Mouse (Mus musculus): ENCODE data around the gene Srcin1. TPM values are rescaled to one million over a fixed set of nuclear protein-coding genes. Genes with fewer than 3 reads are reported as not detected.
A peak's percentile ranks its signal among the peaks of the same experiment; 100 is the strongest.

Srcin1 gene
- polyA plus RNA-seq, 1 experiment: 0.18 TPM

DNA sequence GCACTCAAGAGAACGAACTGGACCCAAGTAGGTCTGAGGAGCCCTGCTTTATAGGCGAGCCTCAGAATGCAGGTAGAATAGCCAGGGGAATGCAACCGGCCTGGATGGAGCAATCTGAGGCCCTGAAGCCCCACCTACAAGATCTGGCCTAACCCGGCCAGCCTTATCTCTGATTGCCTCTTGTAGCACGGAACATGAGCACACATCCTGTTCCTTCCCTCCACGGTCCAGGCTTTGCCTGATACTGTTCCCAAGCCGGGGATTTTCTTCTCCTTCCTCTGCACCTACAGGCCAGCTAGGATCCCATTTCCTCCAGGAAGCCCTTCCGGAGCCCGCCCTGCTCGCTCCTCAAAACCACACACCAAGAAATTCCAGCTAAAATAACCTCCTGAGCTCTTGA is 9.9 kb upstream of the Srcin1 start:
- TF ChIP-seq CTCF (IDR thresholded peaks at IDR 0.05; ENCODE audit: borderline replicate concordance, insufficient read depth, low read length): no peak
- TF ChIP-seq POLR2A (IDR thresholded peaks at IDR 0.05; ENCODE audit: low read depth, low read length): no peak

DNA sequence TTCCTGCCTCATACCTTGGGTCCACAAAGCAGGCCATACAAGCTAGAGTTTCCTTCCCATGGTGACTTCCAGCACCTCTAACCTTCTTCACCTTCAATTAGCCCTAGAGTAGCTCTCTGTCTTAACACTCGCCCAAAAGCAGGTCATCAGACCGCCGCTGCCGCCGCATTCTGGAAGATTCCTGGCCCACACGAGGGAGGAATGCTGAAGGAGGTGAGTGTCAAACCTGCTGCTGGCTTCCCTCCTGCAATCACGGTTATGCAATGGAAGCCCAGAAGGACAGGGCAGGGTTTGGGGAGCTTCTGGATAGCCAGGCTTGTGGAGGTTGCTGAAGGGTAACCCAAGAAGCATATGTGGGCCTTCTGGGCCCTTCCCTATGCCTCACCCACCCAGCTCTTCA is 8.5 kb upstream of the Srcin1 start:
- TF ChIP-seq CTCF (IDR thresholded peaks at IDR 0.05; ENCODE audit: borderline replicate concordance, insufficient read depth, low read length) (no peak), POLR2A (IDR thresholded peaks at IDR 0.05; ENCODE audit: low read depth, low read length) (no peak)
- Histone ChIP-seq H3K27ac (ENCODE audit: insufficient read depth, low read length) (no peak overlapping the region), H3K4me1 (ENCODE audit: control insufficient read depth, insufficient read depth, low read length) (no peaks in the 10 kb centered on the region), H3K4me3 (ENCODE audit: insufficient read depth, low read length) (no peak overlapping the region)

More for the DNA sequence above, 9.9 kb upstream of the Srcin1 start:
- Histone ChIP-seq H3K4me3 (ENCODE audit: insufficient read depth, low read length) (no peak overlapping the region), H3K4me1 (ENCODE audit: control insufficient read depth, insufficient read depth, low read length) (no peaks in the 10 kb centered on the region), H3K27ac (ENCODE audit: insufficient read depth, low read length) (no peak overlapping the region)

DNA sequence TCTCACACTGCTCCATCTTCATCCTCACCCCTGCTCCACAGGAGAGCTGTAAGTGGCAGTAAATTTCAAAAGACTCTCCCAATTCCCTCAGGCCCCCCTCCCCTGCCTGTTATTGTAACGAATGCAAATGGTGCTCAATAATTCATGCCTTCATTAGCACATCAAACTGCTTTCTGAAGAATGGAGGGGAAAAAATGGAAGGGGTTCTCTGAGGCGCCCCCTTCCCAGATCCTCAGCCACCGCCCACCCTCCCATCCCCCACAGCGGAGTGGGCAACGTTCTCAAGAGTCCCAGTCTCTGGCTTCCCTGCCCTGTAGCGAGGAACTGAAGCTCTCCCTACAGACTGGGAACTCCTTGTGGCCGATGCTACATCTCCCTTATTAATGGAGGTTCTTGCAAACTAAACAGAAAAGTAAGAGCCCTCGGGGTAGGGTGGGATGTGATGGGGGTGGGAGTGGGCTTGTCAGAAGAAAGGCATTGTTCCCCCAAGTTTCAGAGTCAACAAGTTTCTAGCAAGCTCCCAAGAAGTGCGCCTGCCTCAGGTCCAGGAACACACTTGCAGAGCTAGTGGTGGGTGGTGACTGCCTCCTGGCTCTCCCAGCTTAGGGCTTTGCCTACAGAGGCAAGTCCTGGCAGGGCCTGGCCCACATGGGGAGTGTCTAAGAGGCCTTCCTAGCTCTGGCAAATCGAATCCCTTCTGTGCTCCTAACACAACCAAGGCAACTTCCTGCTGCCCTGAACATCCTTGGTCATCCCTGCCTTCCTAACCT is 3.3 kb upstream of the Srcin1 start:
- Histone ChIP-seq H3K27ac (ENCODE audit: insufficient read depth, low read length) (no peak overlapping the region), H3K4me1 (ENCODE audit: control insufficient read depth, insufficient read depth, low read length) (no peaks in the 10 kb centered on the region), H3K4me3 (ENCODE audit: insufficient read depth, low read length) (no peak overlapping the region)
- TF ChIP-seq CTCF (IDR thresholded peaks at IDR 0.05; ENCODE audit: borderline replicate concordance, insufficient read depth, low read length) (no peak), POLR2A (IDR thresholded peaks at IDR 0.05; ENCODE audit: low read depth, low read length) (no peak)

DNA sequence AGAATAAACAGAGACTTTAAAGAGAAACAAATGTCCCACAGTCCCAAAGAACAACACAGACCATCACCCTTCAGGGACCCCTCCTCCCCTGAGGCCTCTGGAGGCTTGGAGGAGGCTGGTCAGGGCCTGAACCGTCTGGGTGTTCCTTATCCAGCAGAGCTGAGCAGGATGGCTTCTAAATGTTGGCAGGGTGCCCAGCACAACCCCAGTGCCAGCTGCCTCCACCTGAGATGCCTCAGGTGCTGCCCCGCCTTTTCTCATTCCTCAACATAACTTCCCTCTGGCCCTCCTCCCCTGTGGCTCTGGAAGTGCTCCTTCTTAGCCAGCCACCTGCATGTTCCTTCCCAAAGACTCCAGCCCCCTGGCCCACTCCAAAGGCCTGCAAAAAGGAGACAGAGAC is 2.3 kb upstream of the Srcin1 start:
- H3K4me1 ChIP-seq (ENCODE audit: control insufficient read depth, insufficient read depth, low read length): no peaks in the 10 kb centered on the region
- no peak overlapping the region for H3K4me3 ChIP-seq (ENCODE audit: insufficient read depth, low read length)
- H3K27ac ChIP-seq (ENCODE audit: insufficient read depth, low read length): no peak overlapping the region
- TF ChIP-seq CTCF (IDR thresholded peaks at IDR 0.05; ENCODE audit: borderline replicate concordance, insufficient read depth, low read length): no peak
- TF ChIP-seq POLR2A (IDR thresholded peaks at IDR 0.05; ENCODE audit: low read depth, low read length): no peak

DNA sequence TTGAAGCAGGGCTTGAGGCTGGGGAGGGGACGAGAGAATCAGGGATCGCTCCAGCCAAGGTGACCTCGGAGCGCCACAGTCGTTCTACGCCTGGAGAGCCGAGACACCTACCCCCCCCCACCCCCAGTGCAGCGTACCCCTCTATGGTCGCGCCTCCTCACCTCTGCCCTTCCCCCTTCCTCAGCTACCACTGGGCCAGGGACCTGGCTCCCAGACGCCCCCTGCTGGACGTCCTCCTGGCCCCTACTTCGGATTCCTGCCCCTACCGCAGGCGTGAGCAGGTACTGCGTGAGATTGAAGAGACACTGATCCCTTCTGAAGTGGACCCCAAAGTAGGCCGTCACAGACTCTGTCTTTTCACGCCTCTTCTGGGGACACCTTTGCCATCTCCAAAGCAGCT is 348 bp downstream of the Srcin1 start:
- TF ChIP-seq POLR2A (IDR thresholded peaks at IDR 0.05; ENCODE audit: low read depth, low read length) (no peak), CTCF (IDR thresholded peaks at IDR 0.05; ENCODE audit: borderline replicate concordance, insufficient read depth, low read length) (peak; percentile 79)
- H3K4me1 ChIP-seq (ENCODE audit: control insufficient read depth, insufficient read depth, low read length): no peaks in the 10 kb centered on the region
- no peak overlapping the region for H3K27ac ChIP-seq (ENCODE audit: insufficient read depth, low read length)
- peak overlapping the region; percentile 35 for H3K4me3 ChIP-seq (ENCODE audit: insufficient read depth, low read length)

DNA sequence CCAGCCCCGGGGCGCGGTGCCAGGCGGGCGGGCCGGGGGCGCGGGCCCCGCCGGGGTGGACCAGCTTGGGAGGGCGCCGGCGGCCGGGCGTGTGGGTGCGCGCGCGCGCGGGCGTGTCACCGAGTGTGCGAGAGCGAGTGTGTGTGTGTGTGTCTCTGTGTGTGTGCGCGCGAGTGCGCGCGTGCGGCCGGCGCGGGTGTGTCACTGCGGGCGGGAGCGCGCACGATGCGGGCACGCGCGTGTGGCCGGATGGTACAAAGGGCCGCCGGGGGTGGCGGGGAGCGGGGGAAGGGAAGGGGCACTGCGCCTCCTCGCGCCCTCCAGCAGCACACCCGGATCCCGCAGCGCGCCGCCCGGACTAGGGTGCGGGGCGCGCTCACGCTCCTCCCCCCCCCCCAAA is 911 bp downstream of the Srcin1 start:
- Histone ChIP-seq H3K27ac (ENCODE audit: insufficient read depth, low read length) (no peak overlapping the region), H3K4me3 (ENCODE audit: insufficient read depth, low read length) (peak overlapping the region; percentile 35), H3K4me1 (ENCODE audit: control insufficient read depth, insufficient read depth, low read length) (no peaks in the 10 kb centered on the region)
- TF ChIP-seq CTCF (IDR thresholded peaks at IDR 0.05; ENCODE audit: borderline replicate concordance, insufficient read depth, low read length): no peak
- TF ChIP-seq POLR2A (IDR thresholded peaks at IDR 0.05; ENCODE audit: low read depth, low read length): no peak

DNA sequence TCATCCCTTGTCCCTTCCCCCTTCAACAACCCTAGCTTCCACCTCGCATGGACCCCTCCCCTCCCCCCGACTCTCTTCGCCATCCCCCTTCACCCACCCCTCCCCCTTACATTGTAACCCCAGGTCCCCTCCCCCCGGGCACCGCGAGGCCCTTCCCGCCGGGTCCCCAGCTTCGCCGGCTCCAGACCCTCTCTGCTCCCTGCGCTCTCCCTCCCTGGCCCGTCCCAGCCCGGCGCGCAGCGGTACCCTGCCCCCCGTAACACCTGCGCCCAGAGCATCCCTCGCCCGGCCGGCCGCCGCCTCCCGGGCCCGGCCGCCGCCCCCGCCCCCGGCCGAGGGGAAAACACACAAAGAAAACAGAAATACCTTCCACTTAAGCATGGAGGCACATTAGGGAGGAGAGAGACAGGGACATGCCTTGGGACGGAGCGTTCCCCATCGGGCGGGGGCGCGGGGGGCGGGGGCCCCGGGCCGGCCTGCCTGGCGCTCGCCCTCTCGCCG is 1.4 kb downstream of the Srcin1 start:
- TF ChIP-seq CTCF (IDR thresholded peaks at IDR 0.05; ENCODE audit: borderline replicate concordance, insufficient read depth, low read length) (no peak), POLR2A (IDR thresholded peaks at IDR 0.05; ENCODE audit: low read depth, low read length) (no peak)
- no peak overlapping the region for H3K4me3 ChIP-seq (ENCODE audit: insufficient read depth, low read length)
- no peaks in the 10 kb centered on the region for H3K4me1 ChIP-seq (ENCODE audit: control insufficient read depth, insufficient read depth, low read length)
- H3K27ac ChIP-seq (ENCODE audit: insufficient read depth, low read length): no peak overlapping the region

DNA sequence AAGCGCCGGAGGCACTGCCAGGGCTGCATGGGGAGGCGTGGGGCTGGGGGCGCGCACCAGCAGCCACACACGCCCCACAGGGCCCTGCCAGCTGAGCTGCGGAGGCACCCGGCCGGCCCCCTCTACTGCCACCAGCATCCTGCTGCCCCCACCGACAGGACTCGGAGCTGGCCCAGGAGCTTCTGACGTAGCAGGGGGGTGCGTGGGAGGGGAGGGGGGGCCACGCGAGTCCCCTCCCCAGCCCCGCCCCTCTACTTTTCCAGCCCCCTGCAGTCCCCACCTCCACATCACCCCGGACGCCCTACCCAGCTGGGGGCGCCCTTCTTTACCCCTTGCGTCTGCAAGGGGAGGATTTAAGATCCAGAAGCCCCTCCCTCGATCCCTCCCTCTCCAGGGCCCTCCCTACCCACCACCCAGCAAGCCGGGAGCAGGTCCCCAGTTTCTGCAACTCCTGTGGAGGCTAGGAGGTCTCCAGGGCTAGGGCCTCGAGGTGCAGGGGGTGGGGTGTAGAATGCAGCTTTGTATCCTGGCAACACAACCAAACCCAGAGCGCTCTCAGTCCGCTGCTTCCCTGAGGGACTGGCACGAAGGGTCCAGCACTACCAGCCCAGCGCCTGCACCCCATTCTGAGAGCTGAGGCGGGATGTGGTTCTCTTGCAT is 2.0 kb downstream of the Srcin1 start:
- Histone ChIP-seq H3K4me1 (ENCODE audit: control insufficient read depth, insufficient read depth, low read length) (no peaks in the 10 kb centered on the region), H3K27ac (ENCODE audit: insufficient read depth, low read length) (no peak overlapping the region), H3K4me3 (ENCODE audit: insufficient read depth, low read length) (no peak overlapping the region)
- TF ChIP-seq POLR2A (IDR thresholded peaks at IDR 0.05; ENCODE audit: low read depth, low read length) (no peak), CTCF (IDR thresholded peaks at IDR 0.05; ENCODE audit: borderline replicate concordance, insufficient read depth, low read length) (no peak)

DNA sequence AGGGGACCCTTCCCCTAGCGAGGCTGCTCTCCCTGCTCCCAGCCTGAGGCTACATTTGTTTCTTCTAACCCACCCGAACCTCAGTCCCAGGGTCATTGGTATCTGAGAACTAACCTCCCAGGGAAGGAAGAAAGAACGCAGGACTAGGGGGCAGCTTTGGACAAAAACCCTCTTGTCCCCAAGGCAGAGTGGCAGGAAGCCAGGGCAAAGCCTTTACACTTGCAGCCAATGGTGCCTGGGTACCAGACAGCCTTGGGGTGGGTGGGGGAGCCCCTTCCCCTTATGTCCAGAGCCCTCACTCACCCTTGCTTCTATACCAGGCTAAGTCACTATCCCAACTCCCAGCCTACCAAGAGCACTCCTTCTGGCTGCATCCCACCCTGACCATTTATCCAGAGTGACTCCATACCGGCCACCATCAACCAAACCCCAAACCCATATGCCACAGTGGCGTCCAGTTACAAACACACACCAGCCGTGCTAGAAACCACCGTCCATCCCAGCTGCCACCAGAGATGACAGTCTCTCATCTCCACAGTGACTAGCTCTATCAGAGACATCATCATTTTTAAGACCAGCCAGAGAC is 3.0 kb downstream of the Srcin1 start:
- H3K4me1 ChIP-seq (ENCODE audit: control insufficient read depth, insufficient read depth, low read length): no peaks in the 10 kb centered on the region
- TF ChIP-seq POLR2A (IDR thresholded peaks at IDR 0.05; ENCODE audit: low read depth, low read length) (no peak), CTCF (IDR thresholded peaks at IDR 0.05; ENCODE audit: borderline replicate concordance, insufficient read depth, low read length) (no peak)
- H3K4me3 ChIP-seq (ENCODE audit: insufficient read depth, low read length): no peak overlapping the region
- no peak overlapping the region for H3K27ac ChIP-seq (ENCODE audit: insufficient read depth, low read length)

DNA sequence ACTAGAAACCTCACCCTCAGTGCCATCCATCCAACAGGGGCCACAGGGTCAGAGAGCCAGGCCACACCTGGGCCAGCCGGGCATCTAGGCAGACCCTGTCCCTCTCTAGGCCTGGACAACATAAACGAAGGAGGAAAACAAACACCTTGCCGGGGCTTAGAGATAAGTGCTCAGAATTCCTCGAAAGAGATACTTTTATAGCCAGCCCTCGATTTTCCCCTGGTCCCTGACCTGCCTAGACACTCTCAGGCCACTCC is 4.0 kb downstream of the Srcin1 start:
- no peaks in the 10 kb centered on the region for H3K4me1 ChIP-seq (ENCODE audit: control insufficient read depth, insufficient read depth, low read length)
- TF ChIP-seq POLR2A (IDR thresholded peaks at IDR 0.05; ENCODE audit: low read depth, low read length) (no peak), CTCF (IDR thresholded peaks at IDR 0.05; ENCODE audit: borderline replicate concordance, insufficient read depth, low read length) (no peak)
- no peak overlapping the region for H3K27ac ChIP-seq (ENCODE audit: insufficient read depth, low read length)
- H3K4me3 ChIP-seq (ENCODE audit: insufficient read depth, low read length): no peak overlapping the region

Data from embryonic fibroblast, embryonic 13.5 days (primary cell).